Mouse (Mus musculus): ENCODE results near the gene Taok3. TPM values are rescaled to one million over a fixed set of nuclear protein-coding genes. Genes with fewer than 3 reads are reported as not detected.

The Taok3 gene
- polyA plus RNA-seq, 1 experiment = 6.3 TPM

GRCm38 (mm10) chr5:117268749-117269148, 148.8 kb downstream of the Taok3 start:
- Histone ChIP-seq H3K4me1 (ENCODE audit: control insufficient read depth, insufficient read depth, insufficient read length, low read length) (no peaks in the 10 kb centered on the region), H3K27ac (replicated peaks; ENCODE audit: low read depth, low read length) (no peak overlapping the region), H3K4me3 (ENCODE audit: insufficient read depth, low read depth, low read length) (no peak overlapping the region)

- no peak overlapping the region for H3K4me3 ChIP-seq (ENCODE audit: insufficient read depth, low read depth, low read length)
- no peaks in the 10 kb centered on the region for H3K4me1 ChIP-seq (ENCODE audit: control insufficient read depth, insufficient read depth, insufficient read length, low read length)
These were observed 149.5 kb downstream of the Taok3 start for GRCm38 (mm10) chr5:117269395-117269794.

GRCm38 (mm10) chr5:117271945-117272344, 152.0 kb downstream of the Taok3 start:
- no peaks in the 10 kb centered on the region for H3K4me1 ChIP-seq (ENCODE audit: control insufficient read depth, insufficient read depth, insufficient read length, low read length)
- H3K27ac ChIP-seq (replicated peaks; ENCODE audit: low read depth, low read length) = no peak overlapping the region
- no peak overlapping the region for H3K4me3 ChIP-seq (ENCODE audit: insufficient read depth, low read depth, low read length)

More at GRCm38 (mm10) chr5:117269395-117269794, 149.5 kb downstream of the Taok3 start:
- no peak overlapping the region for H3K27ac ChIP-seq (replicated peaks; ENCODE audit: low read depth, low read length)

- no peaks in the 10 kb centered on the region; the same call in 1 of the 2 replicates for H3K4me1 ChIP-seq (ENCODE audit: control insufficient read depth, insufficient read depth, insufficient read length, low read length)
- H3K4me3 ChIP-seq (ENCODE audit: insufficient read depth, low read depth, low read length) = no peak overlapping the region
- H3K27ac ChIP-seq (replicated peaks; ENCODE audit: low read depth, low read length) = no peak overlapping the region
These were observed 154.9 kb downstream of the Taok3 start for GRCm38 (mm10) chr5:117274817-117275216.

GRCm38 (mm10) chr5:117277784-117278183, 157.9 kb downstream of the Taok3 start:
- Histone ChIP-seq H3K4me1 (ENCODE audit: control insufficient read depth, insufficient read depth, insufficient read length, low read length) (no peaks in the 10 kb centered on the region; the same call in 1 of the 2 replicates), H3K27ac (replicated peaks; ENCODE audit: low read depth, low read length) (no peak overlapping the region), H3K4me3 (ENCODE audit: insufficient read depth, low read depth, low read length) (no peak overlapping the region)

GRCm38 (mm10) chr5:117278809-117279668, 159.1 kb downstream of the Taok3 start:
- Histone ChIP-seq H3K4me1 (ENCODE audit: control insufficient read depth, insufficient read depth, insufficient read length, low read length) (no peaks in the 10 kb centered on the region; the same call in 1 of the 2 replicates), H3K27ac (replicated peaks; ENCODE audit: low read depth, low read length) (no peak overlapping the region), H3K4me3 (ENCODE audit: insufficient read depth, low read depth, low read length) (no peak overlapping the region)

- no peaks in the 10 kb centered on the region; the same call in 1 of the 2 replicates for H3K4me1 ChIP-seq (ENCODE audit: control insufficient read depth, insufficient read depth, insufficient read length, low read length)
- no peak overlapping the region for H3K27ac ChIP-seq (replicated peaks; ENCODE audit: low read depth, low read length)
- no peak overlapping the region for H3K4me3 ChIP-seq (ENCODE audit: insufficient read depth, low read depth, low read length)
These were observed 159.7 kb downstream of the Taok3 start for GRCm38 (mm10) chr5:117279669-117280050.

GRCm38 (mm10) chr5:117281536-117281935, 161.6 kb downstream of the Taok3 start:
- Histone ChIP-seq H3K4me1 (ENCODE audit: control insufficient read depth, insufficient read depth, insufficient read length, low read length) (no peaks in the 10 kb centered on the region; the same call in 1 of the 2 replicates), H3K27ac (replicated peaks; ENCODE audit: low read depth, low read length) (no peak overlapping the region), H3K4me3 (ENCODE audit: insufficient read depth, low read depth, low read length) (no peak overlapping the region)

- Histone ChIP-seq H3K4me1 (ENCODE audit: control insufficient read depth, insufficient read depth, insufficient read length, low read length) (no peaks in the 10 kb centered on the region; the same call in 1 of the 2 replicates), H3K27ac (replicated peaks; ENCODE audit: low read depth, low read length) (no peak overlapping the region)
These were observed 162.4 kb downstream of the Taok3 start for GRCm38 (mm10) chr5:117282360-117282759.

GRCm38 (mm10) chr5:117284029-117284428, 164.1 kb downstream of the Taok3 start:
- H3K4me1 ChIP-seq (ENCODE audit: control insufficient read depth, insufficient read depth, insufficient read length, low read length) = peaks cover 3% of the 10 kb centered on the region; the same call in 1 of the 2 replicates
- H3K27ac ChIP-seq (replicated peaks; ENCODE audit: low read depth, low read length) = no peak overlapping the region
- H3K4me3 ChIP-seq (ENCODE audit: insufficient read depth, low read depth, low read length) = no peak overlapping the region

More at GRCm38 (mm10) chr5:117282360-117282759, 162.4 kb downstream of the Taok3 start:
- no peak overlapping the region for H3K4me3 ChIP-seq (ENCODE audit: insufficient read depth, low read depth, low read length)

- Histone ChIP-seq H3K4me3 (ENCODE audit: insufficient read depth, low read depth, low read length) (no peak overlapping the region), H3K4me1 (ENCODE audit: control insufficient read depth, insufficient read depth, insufficient read length, low read length) (peaks cover 3% of the 10 kb centered on the region; the same call in 1 of the 2 replicates), H3K27ac (replicated peaks; ENCODE audit: low read depth, low read length) (no peak overlapping the region)
These were observed 164.8 kb downstream of the Taok3 start for GRCm38 (mm10) chr5:117284682-117285081.

GRCm38 (mm10) chr5:117285266-117285665, 165.3 kb downstream of the Taok3 start:
- Histone ChIP-seq H3K27ac (replicated peaks; ENCODE audit: low read depth, low read length) (no peak overlapping the region), H3K4me3 (ENCODE audit: insufficient read depth, low read depth, low read length) (no peak overlapping the region), H3K4me1 (ENCODE audit: control insufficient read depth, insufficient read depth, insufficient read length, low read length) (peaks cover 3% of the 10 kb centered on the region; the same call in 1 of the 2 replicates)

GRCm38 (mm10) chr5:117286286-117286685, 166.4 kb downstream of the Taok3 start:
- H3K4me3 ChIP-seq (ENCODE audit: insufficient read depth, low read depth, low read length) = peak overlapping the region; percentile 92
- peaks cover 3% of the 10 kb centered on the region; the same call in 1 of the 2 replicates for H3K4me1 ChIP-seq (ENCODE audit: control insufficient read depth, insufficient read depth, insufficient read length, low read length)
- no peak overlapping the region for H3K27ac ChIP-seq (replicated peaks; ENCODE audit: low read depth, low read length)

GRCm38 (mm10) chr5:117286831-117287822, 167.2 kb downstream of the Taok3 start, which contains the start of gene Pebp1:
Gene Pebp1, minus strand, starts transcription at chr5:117287625.
- H3K4me3 ChIP-seq (ENCODE audit: insufficient read depth, low read depth, low read length) = peak within 1 kb of the TSS; percentile 92
- H3K4me1 ChIP-seq (ENCODE audit: control insufficient read depth, insufficient read depth, insufficient read length, low read length) = peaks cover 3% of the 10 kb centered on the region; the same call in 1 of the 2 replicates
- H3K27ac ChIP-seq (replicated peaks; ENCODE audit: low read depth, low read length) = peak within 1 kb of the TSS; percentile 64

GRCm38 (mm10) chr5:117289646-117290045, 169.7 kb downstream of the Taok3 start:
- no peak overlapping the region for H3K4me3 ChIP-seq (ENCODE audit: insufficient read depth, low read depth, low read length)
- H3K4me1 ChIP-seq (ENCODE audit: control insufficient read depth, insufficient read depth, insufficient read length, low read length) = peaks cover 3% of the 10 kb centered on the region; the same call in 1 of the 2 replicates
- H3K27ac ChIP-seq (replicated peaks; ENCODE audit: low read depth, low read length) = no peak overlapping the region
